Mouse (Mus musculus): ENCODE measurements at regions not wholly inside any gene's neighbourhood (a gene's known extent, or its start where the extent isn't known, plus 50 kb on each side); places are given as distances from the start of the nearest gene placed in this dataset.

DNA sequence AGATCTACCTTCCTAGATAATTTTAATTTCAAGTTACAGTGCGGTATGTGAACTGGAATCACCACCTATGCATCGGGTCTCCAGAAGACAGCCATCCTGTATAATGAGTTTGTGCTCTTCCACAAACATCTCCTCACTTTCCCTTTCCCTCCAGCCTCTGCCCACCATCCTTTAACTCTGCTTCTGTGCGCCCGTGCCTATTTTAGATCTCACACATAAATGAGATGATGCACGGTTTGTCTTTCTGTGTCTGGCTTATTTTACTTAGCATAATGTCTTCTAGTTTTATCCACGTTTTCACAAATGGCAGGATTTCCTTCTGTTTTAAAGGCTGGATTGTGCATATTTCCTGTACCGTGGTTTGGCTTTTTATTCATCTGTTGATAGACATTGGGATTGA lies 227.8 kb upstream of the Podxl start:
- TF ChIP-seq POLR2A (IDR thresholded peaks at IDR 0.05; ENCODE audit: low read depth, low read length) (no peak), CTCF (IDR thresholded peaks at IDR 0.05; ENCODE audit: extremely low read depth, insufficient read depth, insufficient read length, insufficient replicate concordance) (no peak)
- Histone ChIP-seq H3K4me3 (ENCODE audit: extremely low read depth, insufficient read depth, insufficient read length) (no peak overlapping the region), H3K27ac (ENCODE audit: insufficient read depth, low read length) (no peak overlapping the region), H3K4me1 (ENCODE audit: control insufficient read depth, insufficient read depth, insufficient read length) (no peaks in the 10 kb centered on the region), H3K36me3 (ENCODE audit: control insufficient read depth, insufficient read depth, low read length) (no peaks in the 10 kb centered on the region), H3K27me3 (ENCODE audit: control insufficient read depth, insufficient read depth, low read length) (no peaks in the 10 kb centered on the region)
- WGBS = 70% methylated on average over 7 of the region's 7 CpGs
- no peak for DNase-seq (ENCODE audit: low read depth in 1 of 2, low spot score in 2 of 2)

DNA sequence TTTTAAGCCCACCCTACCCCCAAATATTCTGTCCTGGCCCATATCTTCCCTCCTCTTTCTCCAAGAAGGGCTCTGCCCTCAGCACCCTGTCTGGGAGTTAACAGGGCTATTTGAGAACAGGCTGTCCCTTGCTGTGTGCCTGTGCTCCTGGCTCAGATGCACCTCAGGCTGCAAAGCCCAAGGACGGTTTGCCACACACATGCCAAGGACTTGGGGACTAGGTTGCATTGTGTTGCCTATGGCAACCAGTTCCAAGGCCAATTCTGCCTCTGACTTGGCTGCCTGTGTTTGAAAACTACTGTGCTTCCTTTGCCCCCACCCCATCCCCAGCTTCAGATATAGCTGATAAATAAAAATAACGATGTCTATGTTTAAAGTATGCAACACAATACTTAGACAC lies 227.1 kb upstream of the Podxl start:
- no peak overlapping the region for H3K27ac ChIP-seq (ENCODE audit: insufficient read depth, low read length)
- H3K27me3 ChIP-seq (ENCODE audit: control insufficient read depth, insufficient read depth, low read length) = no peaks in the 10 kb centered on the region
- no peak for TF ChIP-seq CTCF (IDR thresholded peaks at IDR 0.05; ENCODE audit: extremely low read depth, insufficient read depth, insufficient read length, insufficient replicate concordance)
- TF ChIP-seq POLR2A (IDR thresholded peaks at IDR 0.05; ENCODE audit: low read depth, low read length) = no peak
- no peaks in the 10 kb centered on the region for H3K36me3 ChIP-seq (ENCODE audit: control insufficient read depth, insufficient read depth, low read length)
- H3K4me3 ChIP-seq (ENCODE audit: extremely low read depth, insufficient read depth, insufficient read length) = no peak overlapping the region
- 63% methylated on average over 2 of the region's 2 CpGs for WGBS
- H3K4me1 ChIP-seq (ENCODE audit: control insufficient read depth, insufficient read depth, insufficient read length) = no peaks in the 10 kb centered on the region
- no peak for DNase-seq (ENCODE audit: low read depth in 1 of 2, low spot score in 2 of 2)

DNA sequence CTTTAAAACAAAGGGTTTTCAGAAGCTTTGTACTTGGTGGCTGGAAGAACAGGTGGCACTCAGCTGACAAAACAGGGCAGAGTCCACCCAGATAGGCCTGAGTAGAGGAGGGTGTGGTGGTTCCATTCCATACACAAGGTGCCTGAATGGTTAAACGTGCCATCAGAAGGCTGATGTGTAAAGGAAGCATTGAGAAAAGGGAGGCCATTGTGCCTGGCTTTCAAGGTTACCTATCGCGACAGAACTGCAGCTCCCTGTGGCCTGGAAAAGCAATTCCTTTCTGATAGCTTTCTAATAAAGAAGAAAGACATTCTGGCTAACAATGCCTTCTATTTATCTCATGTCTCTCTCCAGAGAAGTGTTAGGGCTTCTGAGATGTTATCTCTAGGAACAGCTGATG lies 213.1 kb upstream of the Podxl start:
- no peak for TF ChIP-seq POLR2A (IDR thresholded peaks at IDR 0.05; ENCODE audit: low read depth, low read length)
- no peak for TF ChIP-seq CTCF (IDR thresholded peaks at IDR 0.05; ENCODE audit: extremely low read depth, insufficient read depth, insufficient read length, insufficient replicate concordance)
- H3K27ac ChIP-seq (ENCODE audit: insufficient read depth, low read length) = no peak overlapping the region
- DNase-seq (ENCODE audit: low read depth in 1 of 2, low spot score in 2 of 2) = no peak
- H3K4me3 ChIP-seq (ENCODE audit: extremely low read depth, insufficient read depth, insufficient read length) = no peak overlapping the region
- no peaks in the 10 kb centered on the region for H3K4me1 ChIP-seq (ENCODE audit: control insufficient read depth, insufficient read depth, insufficient read length)
- WGBS = 55% methylated on average over 3 of the region's 3 CpGs
- no peaks in the 10 kb centered on the region for H3K27me3 ChIP-seq (ENCODE audit: control insufficient read depth, insufficient read depth, low read length)
- H3K36me3 ChIP-seq (ENCODE audit: control insufficient read depth, insufficient read depth, low read length) = no peaks in the 10 kb centered on the region

DNA sequence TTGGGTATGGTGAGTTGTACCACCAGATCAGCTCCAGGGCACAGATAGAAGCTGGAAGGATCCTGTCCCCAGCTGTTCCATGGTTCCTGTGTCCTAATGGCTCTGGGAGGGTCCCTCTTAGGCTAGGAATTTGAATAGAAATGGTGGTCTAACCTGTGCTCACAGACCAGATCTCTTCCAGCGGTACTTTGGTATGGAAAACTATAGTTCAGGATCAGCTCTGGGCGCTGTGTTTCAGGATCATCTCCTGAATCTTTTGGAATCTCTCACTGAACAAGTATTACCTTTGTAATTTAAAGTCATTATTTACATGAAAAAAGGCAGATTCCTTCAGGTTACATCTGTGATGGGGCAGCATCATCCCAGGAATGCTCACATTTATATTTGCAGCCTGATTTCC lies 208.1 kb upstream of the Podxl start:
- H3K4me1 ChIP-seq (ENCODE audit: control insufficient read depth, insufficient read depth, insufficient read length) = no peaks in the 10 kb centered on the region
- DNase-seq (ENCODE audit: low read depth in 1 of 2, low spot score in 2 of 2) = no peak
- 82% methylated on average over 2 of the region's 2 CpGs for WGBS
- TF ChIP-seq CTCF (IDR thresholded peaks at IDR 0.05; ENCODE audit: extremely low read depth, insufficient read depth, insufficient read length, insufficient replicate concordance) (no peak), POLR2A (IDR thresholded peaks at IDR 0.05; ENCODE audit: low read depth, low read length) (no peak)
- H3K27ac ChIP-seq (ENCODE audit: insufficient read depth, low read length) = no peak overlapping the region
- H3K27me3 ChIP-seq (ENCODE audit: control insufficient read depth, insufficient read depth, low read length) = no peaks in the 10 kb centered on the region
- H3K4me3 ChIP-seq (ENCODE audit: extremely low read depth, insufficient read depth, insufficient read length) = no peak overlapping the region
- no peaks in the 10 kb centered on the region for H3K36me3 ChIP-seq (ENCODE audit: control insufficient read depth, insufficient read depth, low read length)

DNA sequence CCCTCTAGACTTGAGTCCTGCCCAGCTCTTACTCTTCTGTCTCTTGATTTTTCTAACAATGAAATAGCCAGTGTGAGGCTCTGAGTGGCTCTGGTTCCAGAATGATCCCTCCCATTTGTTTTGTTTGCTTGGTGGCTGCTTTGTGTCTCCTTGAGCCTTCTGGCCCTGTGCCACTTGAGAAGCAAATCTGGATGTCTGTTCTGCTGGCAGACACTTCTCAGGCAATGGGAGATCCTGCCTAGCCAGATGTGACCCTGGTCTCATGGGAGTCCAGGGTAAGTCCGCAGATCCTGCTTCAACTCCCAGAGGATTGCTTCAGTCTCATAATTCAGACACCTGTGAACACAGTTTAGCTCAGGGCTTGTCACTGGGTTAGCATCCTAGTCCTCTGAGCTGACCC lies 181.8 kb upstream of the Podxl start:
- no peak for TF ChIP-seq CTCF (IDR thresholded peaks at IDR 0.05; ENCODE audit: extremely low read depth, insufficient read depth, insufficient read length, insufficient replicate concordance)
- TF ChIP-seq POLR2A (IDR thresholded peaks at IDR 0.05; ENCODE audit: low read depth, low read length) = no peak
- Histone ChIP-seq H3K4me3 (ENCODE audit: extremely low read depth, insufficient read depth, insufficient read length) (no peak overlapping the region), H3K4me1 (ENCODE audit: control insufficient read depth, insufficient read depth, insufficient read length) (no peaks in the 10 kb centered on the region), H3K27me3 (ENCODE audit: control insufficient read depth, insufficient read depth, low read length) (no peaks in the 10 kb centered on the region), H3K27ac (ENCODE audit: insufficient read depth, low read length) (no peak overlapping the region), H3K36me3 (ENCODE audit: control insufficient read depth, insufficient read depth, low read length) (no peaks in the 10 kb centered on the region)
- 39% methylated on average over 1 of the region's 1 CpGs for WGBS
- no peak for DNase-seq (ENCODE audit: low read depth in 1 of 2, low spot score in 2 of 2)

DNA sequence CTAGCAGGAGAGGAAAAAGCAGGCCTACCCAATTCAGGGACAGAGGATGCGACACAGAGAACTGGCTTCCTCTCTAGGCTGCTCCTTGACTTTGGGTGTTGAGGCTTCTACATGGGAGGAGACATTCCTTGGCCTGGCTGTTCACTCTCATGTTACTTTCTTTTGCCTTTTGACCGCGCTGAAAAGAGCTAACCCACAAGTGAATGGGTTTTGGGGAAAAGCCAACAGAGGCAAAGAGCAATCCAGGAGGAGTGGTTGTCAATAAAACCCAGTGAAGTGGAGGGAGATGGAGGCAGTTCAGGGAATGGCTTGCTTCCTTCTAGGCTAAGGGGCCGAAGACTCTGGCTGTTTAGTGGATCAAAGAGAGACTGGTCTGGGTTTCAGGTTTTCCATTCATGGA lies 167.6 kb upstream of the Podxl start:
- Histone ChIP-seq H3K27me3 (ENCODE audit: control insufficient read depth, insufficient read depth, low read length) (no peaks in the 10 kb centered on the region), H3K4me3 (ENCODE audit: extremely low read depth, insufficient read depth, insufficient read length) (no peak overlapping the region), H3K4me1 (ENCODE audit: control insufficient read depth, insufficient read depth, insufficient read length) (no peaks in the 10 kb centered on the region), H3K27ac (ENCODE audit: insufficient read depth, low read length) (no peak overlapping the region), H3K36me3 (ENCODE audit: control insufficient read depth, insufficient read depth, low read length) (no peaks in the 10 kb centered on the region)
- DNase-seq (ENCODE audit: low read depth in 1 of 2, low spot score in 2 of 2) = no peak
- WGBS = 79% methylated on average over 4 of the region's 4 CpGs
- TF ChIP-seq POLR2A (IDR thresholded peaks at IDR 0.05; ENCODE audit: low read depth, low read length) (no peak), CTCF (IDR thresholded peaks at IDR 0.05; ENCODE audit: extremely low read depth, insufficient read depth, insufficient read length, insufficient replicate concordance) (no peak)

DNA sequence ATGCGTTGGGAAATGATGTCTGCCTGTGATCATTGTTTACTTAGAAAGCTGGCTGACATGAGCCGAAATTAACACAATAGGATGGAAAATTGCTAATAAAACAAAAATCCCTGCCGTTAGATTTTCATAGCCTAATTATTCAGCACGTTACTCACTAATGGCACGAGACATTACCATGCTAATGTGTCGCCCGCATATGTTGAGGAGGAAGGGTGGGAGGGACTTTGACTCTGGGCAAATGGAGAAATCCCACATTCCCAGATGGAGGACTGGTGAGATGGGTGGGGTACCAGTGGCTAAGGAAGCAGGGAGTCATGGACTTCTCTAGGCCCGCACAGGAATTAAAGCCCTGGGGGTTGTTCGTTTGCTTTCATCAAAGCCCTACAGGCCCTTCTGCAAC lies 155.8 kb upstream of the Podxl start:
- no peak for DNase-seq (ENCODE audit: low read depth in 1 of 2, low spot score in 2 of 2)
- Histone ChIP-seq H3K4me3 (ENCODE audit: extremely low read depth, insufficient read depth, insufficient read length) (no peak overlapping the region), H3K27me3 (ENCODE audit: control insufficient read depth, insufficient read depth, low read length) (no peaks in the 10 kb centered on the region), H3K27ac (ENCODE audit: insufficient read depth, low read length) (no peak overlapping the region), H3K4me1 (ENCODE audit: control insufficient read depth, insufficient read depth, insufficient read length) (no peaks in the 10 kb centered on the region), H3K36me3 (ENCODE audit: control insufficient read depth, insufficient read depth, low read length) (no peaks in the 10 kb centered on the region)
- TF ChIP-seq CTCF (IDR thresholded peaks at IDR 0.05; ENCODE audit: extremely low read depth, insufficient read depth, insufficient read length, insufficient replicate concordance) (no peak), POLR2A (IDR thresholded peaks at IDR 0.05; ENCODE audit: low read depth, low read length) (no peak)
- WGBS = 80% methylated on average over 9 of the region's 9 CpGs

Data from spleen, adult 2 months (tissue).